Mouse (Mus musculus): ENCODE measurements around the gene Atp2b4. TPM values are rescaled to one million over a fixed set of nuclear protein-coding genes. Genes with fewer than 3 reads are reported as not detected.

Atp2b4 gene
- total and polyA plus RNA-seq, 3 experiments, result 18.8 to 21.1 TPM; not detected in 1

GRCm38 (mm10) chr1:133663427-133663826 is 137.4 kb downstream of the Atp2b4 start:
- TF ChIP-seq POLR2AphosphoS5 (IDR thresholded peaks at IDR 0.05; ENCODE audit: borderline replicate concordance, low read depth, low read length) (no peak), BHLHE40 (IDR thresholded peaks at IDR 0.05; ENCODE audit: borderline replicate concordance, low read depth, low read length) (no peak), MXI1 (IDR thresholded peaks at IDR 0.05; ENCODE audit: low read depth, low read length) (no peak), TBP (IDR thresholded peaks at IDR 0.05; ENCODE audit: low read depth, low read length) (no peak), MAZ (IDR thresholded peaks at IDR 0.05; ENCODE audit: low read depth, low read length) (no peak), POLR2A (IDR thresholded peaks at IDR 0.05; ENCODE audit: control insufficient read depth in 1 of 2, insufficient read depth in 1 of 2, low read depth in 1 of 2, low read length in 2 of 2, poor library complexity in 1 of 2) (no peak), MAFK (IDR thresholded peaks at IDR 0.05; ENCODE audit: borderline replicate concordance, low read depth, low read length) (no peak), RAD21 (IDR thresholded peaks at IDR 0.05; ENCODE audit: low read depth, low read length) (no peak)
- H3K79me2 ChIP-seq (ENCODE audit: control insufficient read depth, insufficient read depth, low read length, poor library complexity), result peaks cover 26% of the 10 kb centered on the region
- peaks cover 3 to 14% of the 10 kb centered on the region in 2 experiments; a peak in 3 of 4 replicates for H3K4me1 ChIP-seq (ENCODE audit: control insufficient read depth in 1 of 2, insufficient read depth in 2 of 2, low read length in 2 of 2)
- H3K9me3 ChIP-seq (replicated peaks; ENCODE audit: insufficient read depth, low read length), result no peaks in the 10 kb centered on the region
- H3K36me3 ChIP-seq (ENCODE audit: control insufficient read depth in 1 of 2, insufficient read depth in 2 of 2, low read length in 2 of 2), result peaks cover 0 to 21% of the 10 kb centered on the region in 2 experiments; a peak in 2 of 4 replicates
- H3K27me3 ChIP-seq (ENCODE audit: control insufficient read depth in 1 of 2, insufficient read depth in 2 of 2, low read length in 2 of 2), result no peaks in the 10 kb centered on the region
- H3K4me3 ChIP-seq (ENCODE audit: control insufficient read depth in 1 of 2, insufficient read depth in 1 of 2, low read depth in 2 of 2, low read length in 2 of 2), result no peak overlapping the region
- no peak overlapping the region for H3K27ac ChIP-seq (ENCODE audit: control insufficient read depth, low read depth, low read length)
- H3K9ac ChIP-seq (ENCODE audit: control insufficient read depth, low read depth, low read length, poor library complexity, severe bottlenecking), result no peak overlapping the region
- DNase-seq (ENCODE audit: low read depth, low spot score), result no peak

- H3K4me1 ChIP-seq (ENCODE audit: control insufficient read depth in 1 of 2, insufficient read depth in 2 of 2, low read length in 2 of 2), result peaks cover 3 to 19% of the 10 kb centered on the region in 2 experiments; a peak in 3 of 4 replicates
- peaks cover under 1 to 25% of the 10 kb centered on the region in 2 experiments; a peak in 3 of 4 replicates for H3K36me3 ChIP-seq (ENCODE audit: control insufficient read depth in 1 of 2, insufficient read depth in 2 of 2, low read length in 2 of 2)
- no peak overlapping the region for H3K27ac ChIP-seq (ENCODE audit: control insufficient read depth, low read depth, low read length)
- no peak overlapping the region for H3K4me3 ChIP-seq (ENCODE audit: control insufficient read depth in 1 of 2, insufficient read depth in 1 of 2, low read depth in 2 of 2, low read length in 2 of 2)
- H3K9ac ChIP-seq (ENCODE audit: control insufficient read depth, low read depth, low read length, poor library complexity, severe bottlenecking), result no peak overlapping the region
- H3K27me3 ChIP-seq (ENCODE audit: control insufficient read depth in 1 of 2, insufficient read depth in 2 of 2, low read length in 2 of 2), result no peaks in the 10 kb centered on the region
- no peak for DNase-seq (ENCODE audit: low read depth, low spot score)
- peaks cover 31% of the 10 kb centered on the region for H3K79me2 ChIP-seq (ENCODE audit: control insufficient read depth, insufficient read depth, low read length, poor library complexity)
- no peaks in the 10 kb centered on the region for H3K9me3 ChIP-seq (replicated peaks; ENCODE audit: insufficient read depth, low read length)
- TF ChIP-seq USF2 (IDR thresholded peaks at IDR 0.05; ENCODE audit: borderline replicate concordance in 1 of 2, insufficient read depth in 1 of 2, low read depth in 1 of 2, low read length in 2 of 2), result no peak
- TF ChIP-seq MAFK (IDR thresholded peaks at IDR 0.05; ENCODE audit: borderline replicate concordance, low read depth, low read length), result no peak
- no peak for TF ChIP-seq CHD1 (IDR thresholded peaks at IDR 0.05; ENCODE audit: low read depth, low read length)
- TF ChIP-seq MAZ (IDR thresholded peaks at IDR 0.05; ENCODE audit: low read depth, low read length), result no peak
- no peak for TF ChIP-seq POLR2A (IDR thresholded peaks at IDR 0.05; ENCODE audit: control insufficient read depth in 1 of 2, insufficient read depth in 1 of 2, low read depth in 1 of 2, low read length in 2 of 2, poor library complexity in 1 of 2)
- no peak for TF ChIP-seq SIN3A (IDR thresholded peaks at IDR 0.05; ENCODE audit: low read length)
Observed at GRCm38 (mm10) chr1:133662941-133663340, 137.9 kb downstream of the Atp2b4 start.

GRCm38 (mm10) chr1:133661203-133661933 is 139.5 kb downstream of the Atp2b4 start, which contains the start of gene Gm38394:
Gm38394 (minus strand) TSS chr1:133661318.
- H3K79me2 ChIP-seq (ENCODE audit: control insufficient read depth, insufficient read depth, low read length, poor library complexity), result peaks cover 43% of the 10 kb centered on the region
- peak within 1 kb of the TSS; percentile 100 for H3K9ac ChIP-seq (ENCODE audit: control insufficient read depth, low read depth, low read length, poor library complexity, severe bottlenecking)
- H3K36me3 ChIP-seq (ENCODE audit: control insufficient read depth in 1 of 2, insufficient read depth in 2 of 2, low read length in 2 of 2), result peaks cover 3 to 37% of the 10 kb centered on the region in 2 experiments; a peak in 3 of 4 replicates
- H3K4me1 ChIP-seq (ENCODE audit: control insufficient read depth in 1 of 2, insufficient read depth in 2 of 2, low read length in 2 of 2), result peaks cover 3 to 22% of the 10 kb centered on the region in 2 experiments; a peak in 3 of 4 replicates
- H3K4me3 ChIP-seq (ENCODE audit: control insufficient read depth in 1 of 2, insufficient read depth in 1 of 2, low read depth in 2 of 2, low read length in 2 of 2), result peak within 1 kb of the TSS; percentile 88 to 100
- peak; percentile 97 for DNase-seq (ENCODE audit: low read depth, low spot score)
- H3K27me3 ChIP-seq (ENCODE audit: control insufficient read depth in 1 of 2, insufficient read depth in 2 of 2, low read length in 2 of 2), result no peaks in the 10 kb centered on the region
- no peaks in the 10 kb centered on the region for H3K9me3 ChIP-seq (replicated peaks; ENCODE audit: insufficient read depth, low read length)
- peak within 1 kb of the TSS; percentile 92 for H3K27ac ChIP-seq (ENCODE audit: control insufficient read depth, low read depth, low read length)
- TF ChIP-seq GABPA (IDR thresholded peaks at IDR 0.05; ENCODE audit: low read depth, low read length), result no peak
- no peak for TF ChIP-seq ZC3H11A (IDR thresholded peaks at IDR 0.05; ENCODE audit: low read depth, low read length)
- no peak; a peak in 1 of 4 replicates for TF ChIP-seq EP300 (IDR thresholded peaks at IDR 0.05; ENCODE audit: low read depth in 1 of 2, low read length in 2 of 2)
- TF ChIP-seq CHD2 (IDR thresholded peaks at IDR 0.05; ENCODE audit: low read length), result no peak
- no peak for TF ChIP-seq JUND (IDR thresholded peaks at IDR 0.05; ENCODE audit: low read depth, low read length)
- TF ChIP-seq RCOR1 (IDR thresholded peaks at IDR 0.05; ENCODE audit: low read depth, low read length), result no peak
- no peak for TF ChIP-seq MYB (IDR thresholded peaks at IDR 0.05; ENCODE audit: low read depth, low read length)
- TF ChIP-seq MYC (IDR thresholded peaks at IDR 0.05; ENCODE audit: low read depth, low read length), result peak; percentile 94
- no peak for TF ChIP-seq TAL1 (IDR thresholded peaks at IDR 0.05; ENCODE audit: low read length)
- TF ChIP-seq POLR2AphosphoS2 (IDR thresholded peaks at IDR 0.05; ENCODE audit: low read length), result no peak
- no peak; the same call in 1 of the 2 replicates for TF ChIP-seq POLR2AphosphoS5 (IDR thresholded peaks at IDR 0.05; ENCODE audit: borderline replicate concordance, low read depth, low read length)
- no peak for TF ChIP-seq ZNF384 (IDR thresholded peaks at IDR 0.05; ENCODE audit: low read depth, low read length)
- TF ChIP-seq TBP (IDR thresholded peaks at IDR 0.05; ENCODE audit: low read depth, low read length), result peak; percentile 87
- TF ChIP-seq POLR2A (IDR thresholded peaks at IDR 0.05; ENCODE audit: control insufficient read depth in 1 of 2, insufficient read depth in 1 of 2, low read depth in 1 of 2, low read length in 2 of 2, poor library complexity in 1 of 2), result peak; percentile 60 to 89; a peak in 3 of 4 replicates
- peak; percentile 72 to 90 for TF ChIP-seq USF2 (IDR thresholded peaks at IDR 0.05; ENCODE audit: borderline replicate concordance in 1 of 2, insufficient read depth in 1 of 2, low read depth in 1 of 2, low read length in 2 of 2)
- TF ChIP-seq MAX (IDR thresholded peaks at IDR 0.05; ENCODE audit: low read length), result peak; percentile 97

All from MEL (cell line).